1 mouse cellular context compared by ENCODE assay signal in the genomic region with DNA sequence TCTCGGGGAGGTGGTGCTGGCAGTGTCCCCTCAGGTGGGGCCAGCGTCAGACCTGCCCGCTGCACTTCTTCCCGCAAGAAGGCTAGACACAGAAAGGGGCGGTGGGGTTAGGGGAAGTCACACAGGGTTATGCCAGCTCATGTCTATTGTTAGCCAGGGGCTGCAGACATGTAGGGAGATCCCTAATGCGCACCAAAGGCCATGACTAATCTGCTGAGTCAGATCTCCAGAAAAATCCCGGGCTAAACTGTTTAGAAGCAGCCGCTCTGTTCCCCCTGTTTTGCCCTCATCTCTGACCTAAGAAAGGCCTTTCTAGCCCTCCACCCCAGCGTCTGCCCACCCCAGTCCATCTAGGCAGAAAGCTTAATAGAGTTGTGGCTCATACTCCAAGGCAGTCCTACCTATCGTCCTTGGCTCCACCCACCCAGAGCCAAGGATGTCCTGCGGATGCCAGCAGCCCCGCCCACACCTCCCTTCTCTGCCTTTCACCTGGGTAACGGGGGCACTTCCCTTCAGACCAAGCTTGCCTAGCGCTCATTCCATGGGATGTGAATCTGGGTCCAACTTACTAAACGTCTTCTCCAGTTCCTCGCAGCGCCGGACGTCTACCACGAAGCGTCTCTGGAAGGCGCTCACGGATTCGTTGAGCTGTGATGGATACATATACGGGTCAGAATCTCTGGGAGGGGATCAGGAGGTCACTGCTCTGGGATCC.
TF ChIP-seq lines count a peak whose summit lies in the region.

No protein-coding gene starts in this region.

TF ChIP-seq in ES-E14, 5 proteins besides CTCF, POLR2A, EP300 and RAD21:
- TF ChIP-seq ZNF384 (IDR thresholded peaks at IDR 0.05; ENCODE audit: low read depth, low read length) (no peak), MAFK (IDR thresholded peaks at IDR 0.05; ENCODE audit: insufficient read depth, low read depth, low read length) (peak; percentile 89), ZC3H11A (IDR thresholded peaks at IDR 0.05; ENCODE audit: borderline replicate concordance, low read depth, low read length) (no peak), HCFC1 (IDR thresholded peaks at IDR 0.05; ENCODE audit: borderline replicate concordance, insufficient read depth, low read length) (no peak), CHD2 (IDR thresholded peaks at IDR 0.05; ENCODE audit: low read depth, low read length) (no peak)
TF ChIP-seq in ES-E14: peak in this region for 1.
